Mouse (Mus musculus): ENCODE measurements at regions not wholly inside any gene's neighbourhood (a gene's known extent, or its start where the extent isn't known, plus 50 kb on each side); places are given as distances from the start of the nearest gene placed in this dataset.
"Not testable (repeated sequence)": the region's sequence is repeated elsewhere in the genome, so short reads cannot be mapped to it uniquely, and the experiment has no call there.

- DNase-seq, result no peak
These were observed 956.2 kb downstream of the Diaph3 start for GRCm38 (mm10) chr14:86184663-86185381.

GRCm38 (mm10) chr14:86178517-86178916 is 962.5 kb downstream of the Diaph3 start:
- DNase-seq, result no peak

DNA sequence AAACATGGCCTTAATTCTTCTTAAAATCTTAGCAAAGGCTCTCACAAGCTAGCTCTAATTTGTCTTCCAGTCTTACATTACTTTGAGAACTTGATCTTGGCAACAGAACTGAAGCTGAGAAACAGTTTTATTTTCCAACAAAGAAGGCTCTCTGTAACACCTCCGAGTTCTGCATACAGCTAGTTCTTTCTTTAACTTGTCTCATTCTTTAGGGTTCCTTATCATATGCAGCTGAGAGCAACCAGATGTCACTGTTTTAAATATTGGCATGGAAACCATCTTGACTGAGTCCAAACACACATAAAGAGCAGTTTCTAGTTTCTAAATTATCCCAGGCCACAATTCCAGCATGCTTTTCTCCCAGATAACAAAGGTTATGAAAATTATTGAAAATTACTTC is 969.9 kb downstream of the Diaph3 start:
- DNase-seq, result no peak

- DNase-seq, result no peak
These were observed 981.9 kb downstream of the Diaph3 start for GRCm38 (mm10) chr14:86159151-86159550.

- no peak for DNase-seq
These were observed 986.3 kb downstream of the Diaph3 start for GRCm38 (mm10) chr14:86154688-86155087.

- no peak for DNase-seq
These were observed 989.8 kb downstream of the Diaph3 start for GRCm38 (mm10) chr14:86151276-86151675.

DNA sequence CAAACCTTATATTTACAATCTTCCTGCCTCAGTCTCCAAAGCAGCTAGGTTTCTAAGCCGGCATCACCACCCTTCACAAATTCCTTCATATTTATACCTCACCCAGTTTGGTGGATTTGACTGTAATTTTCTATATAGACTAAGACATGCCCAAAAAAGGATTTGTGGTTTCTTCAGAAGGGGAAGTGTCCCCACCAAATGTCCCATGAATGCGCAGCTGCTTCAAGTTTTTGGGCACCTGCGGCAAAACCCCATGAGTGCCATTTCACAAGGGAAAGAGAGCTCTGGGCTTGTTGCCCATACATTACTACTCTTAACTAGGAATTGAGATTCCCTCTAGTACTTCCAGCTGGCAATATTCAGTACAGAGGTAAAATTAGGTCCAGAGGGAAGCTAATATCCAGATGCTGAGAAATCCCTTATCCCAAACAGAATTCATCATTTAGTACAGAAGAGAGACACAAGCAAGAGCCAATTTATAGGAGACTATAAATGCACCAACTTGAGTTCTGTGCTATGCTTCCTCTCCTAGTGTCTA is 990.6 kb downstream of the Diaph3 start:
- no peak for DNase-seq

DNA sequence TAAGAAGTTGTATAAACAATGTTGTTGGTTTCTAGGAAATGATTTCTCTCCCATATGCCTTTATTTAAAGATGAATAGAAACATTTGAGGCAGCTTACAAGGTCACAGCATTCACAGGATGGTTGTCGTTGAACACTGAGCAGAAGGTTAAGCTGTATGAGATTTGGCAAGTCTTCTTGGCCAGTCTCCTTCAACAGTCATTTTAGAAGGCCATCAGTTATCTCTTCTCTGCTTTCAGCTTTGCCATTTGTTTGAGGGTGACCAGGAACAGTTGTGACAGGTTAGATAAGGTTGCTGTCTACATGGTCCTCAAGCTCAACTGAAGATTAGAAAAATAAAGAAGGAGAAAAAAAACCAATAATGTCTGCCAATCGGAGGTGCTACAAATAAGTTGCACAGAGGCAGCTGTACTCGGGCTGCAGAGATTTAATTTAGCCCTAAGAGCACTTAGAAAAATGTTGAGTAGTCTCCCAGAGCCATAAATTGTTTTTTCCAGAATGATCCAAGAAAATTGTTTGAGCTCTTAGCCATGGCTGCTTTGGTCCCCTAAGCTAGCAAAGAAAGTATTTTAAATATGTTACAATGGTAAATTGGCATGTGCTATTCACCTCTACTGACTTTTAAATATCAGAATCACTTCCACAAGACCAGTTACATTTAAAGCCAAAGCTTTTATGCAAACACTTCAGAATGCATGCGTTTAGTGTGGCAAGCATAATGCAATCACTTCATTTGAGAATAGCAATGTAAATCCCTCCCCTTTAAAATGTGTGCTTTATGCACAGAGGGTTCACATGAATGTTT is 1025.6 kb downstream of the Diaph3 start:
- peak; percentile 38 to 72 for DNase-seq

DNA sequence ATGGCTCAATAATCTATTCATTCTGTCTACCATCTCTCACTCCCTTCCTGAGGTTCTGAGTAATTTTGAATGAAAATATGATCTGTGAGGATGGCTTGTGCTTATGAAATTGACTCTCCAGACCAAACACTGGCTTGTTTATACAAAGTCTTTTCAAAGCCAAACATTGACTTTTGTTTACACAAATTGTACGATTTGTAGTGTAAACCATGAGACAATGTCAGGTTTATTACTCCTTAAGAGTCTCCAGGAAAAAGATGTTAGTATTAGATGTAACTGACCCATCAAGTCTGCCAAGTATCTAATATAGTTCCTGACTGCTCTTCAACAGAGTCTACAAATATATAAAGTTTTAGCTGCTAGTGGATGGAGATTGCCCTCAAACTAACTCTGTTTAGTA is 1039.5 kb downstream of the Diaph3 start:
- DNase-seq, result no peak

GRCm38 (mm10) chr14:86070313-86071100 is 1070.5 kb downstream of the Diaph3 start:
- no peak for DNase-seq

DNA sequence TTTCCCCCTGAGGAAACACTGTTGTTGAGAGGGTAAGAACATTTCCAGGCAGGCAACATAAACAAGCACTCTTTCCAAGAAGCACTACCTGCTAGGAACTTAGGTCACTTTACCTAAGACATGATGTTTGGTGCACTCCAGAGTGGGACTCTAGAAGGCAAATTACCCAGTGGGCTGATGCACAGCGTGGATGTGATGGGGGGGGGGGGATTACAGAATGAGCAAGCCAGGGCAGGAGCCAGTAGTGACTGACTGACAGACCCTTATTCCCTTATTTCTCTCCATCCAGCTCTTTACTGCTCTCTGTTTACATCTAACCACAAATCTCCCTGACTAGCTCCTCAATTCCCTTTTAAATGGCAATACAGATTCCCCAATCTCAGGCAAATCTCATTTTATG is 1071.7 kb downstream of the Diaph3 start:
- no peak for DNase-seq

DNA sequence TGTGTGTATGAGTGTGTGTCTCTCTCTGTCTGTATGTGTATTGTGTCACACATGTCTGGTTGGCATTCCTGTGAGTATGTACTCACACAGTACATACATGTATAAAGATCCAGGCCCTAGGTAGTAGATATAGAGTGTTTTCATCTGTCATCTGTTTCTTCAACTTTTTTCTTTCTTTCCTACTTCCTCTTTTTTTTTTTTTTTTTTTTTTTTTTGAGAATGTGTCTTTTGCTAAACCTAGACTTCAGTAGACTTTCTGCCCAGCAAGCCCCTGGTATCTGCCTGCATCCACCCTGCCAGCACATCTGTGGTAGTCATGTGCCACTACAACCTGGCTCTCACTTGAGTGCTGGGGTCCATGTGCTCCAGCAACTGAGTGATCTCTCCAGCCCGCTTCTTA is 1073.3 kb downstream of the Diaph3 start:
- no peak for DNase-seq

- no peak for DNase-seq
These were observed 1077.5 kb downstream of the Diaph3 start for GRCm38 (mm10) chr14:86063620-86063943.

- DNase-seq, result peak; percentile 36 to 55
These were observed 1078.0 kb downstream of the Diaph3 start for GRCm38 (mm10) chr14:86062885-86063619.

- DNase-seq, result peak in 1 of 2 experiments; percentile 20
These were observed 1084.0 kb downstream of the Diaph3 start for GRCm38 (mm10) chr14:86056991-86057390.

GRCm38 (mm10) chr14:86054668-86055067 is 1086.4 kb downstream of the Diaph3 start:
- DNase-seq, result no peak

GRCm38 (mm10) chr14:86029401-86029800 is 1111.6 kb downstream of the Diaph3 start:
- DNase-seq, result no peak

GRCm38 (mm10) chr14:86017611-86018010 is 1123.4 kb downstream of the Diaph3 start:
- DNase-seq, result not testable (repeated sequence)
